Mouse (Mus musculus) kidney, postnatal 25 days (tissue): ENCODE data around the gene Cbfa2t3.

Experiments
- DNase-seq, 2 experiments: peaks; one replicate each; pipeline ENCODE4 v3.0.0; 2021; ENCODE audit warnings: mixed read lengths in 2 of 2

Gene Cbfa2t3

GRCm38 (mm10) chr8:122699005-122699492 lies at the start of gene Cbfa2t3:
TSS of gene Cbfa2t3 (minus strand) at chr8:122699109.
- DNase-seq = peak; percentile 38 to 66

- DNase-seq = no peak
These were observed 48.9 kb upstream of the Cbfa2t3 start for GRCm38 (mm10) chr8:122747825-122748224.

- no peak for DNase-seq
These were observed 47.5 kb upstream of the Cbfa2t3 start for GRCm38 (mm10) chr8:122746439-122746838.

- no peak for DNase-seq
These were observed 46.9 kb upstream of the Cbfa2t3 start for GRCm38 (mm10) chr8:122745750-122746275.

- DNase-seq = no peak
These were observed 46.3 kb upstream of the Cbfa2t3 start for GRCm38 (mm10) chr8:122745022-122745749.

- no peak for DNase-seq
These were observed 43.6 kb upstream of the Cbfa2t3 start for GRCm38 (mm10) chr8:122742471-122742870.

GRCm38 (mm10) chr8:122739102-122739725 lies 40.3 kb upstream of the Cbfa2t3 start:
- no peak for DNase-seq

GRCm38 (mm10) chr8:122737886-122738285 lies 39.0 kb upstream of the Cbfa2t3 start:
- DNase-seq = no peak

GRCm38 (mm10) chr8:122737071-122737470 lies 38.2 kb upstream of the Cbfa2t3 start:
- DNase-seq = no peak

GRCm38 (mm10) chr8:122736623-122737022 lies 37.7 kb upstream of the Cbfa2t3 start:
- no peak for DNase-seq

- DNase-seq = no peak
These were observed 36.9 kb upstream of the Cbfa2t3 start for GRCm38 (mm10) chr8:122735542-122736473.

GRCm38 (mm10) chr8:122735110-122735509 lies 36.2 kb upstream of the Cbfa2t3 start:
- DNase-seq = no peak

- no peak for DNase-seq
These were observed 29.7 kb upstream of the Cbfa2t3 start for GRCm38 (mm10) chr8:122728630-122729029.

- no peak for DNase-seq
These were observed 28.5 kb upstream of the Cbfa2t3 start for GRCm38 (mm10) chr8:122727412-122727811.

GRCm38 (mm10) chr8:122726789-122727188 lies 27.9 kb upstream of the Cbfa2t3 start:
- no peak for DNase-seq

GRCm38 (mm10) chr8:122725187-122725586 lies 26.3 kb upstream of the Cbfa2t3 start:
- no peak for DNase-seq

GRCm38 (mm10) chr8:122720811-122721640 lies 22.1 kb upstream of the Cbfa2t3 start:
- peak; percentile 31 to 55 for DNase-seq

GRCm38 (mm10) chr8:122720070-122720729 lies 21.3 kb upstream of the Cbfa2t3 start:
- DNase-seq = peak in 1 of 2 experiments; percentile 33

- peak in 1 of 2 experiments; percentile 13 for DNase-seq
These were observed 20.7 kb upstream of the Cbfa2t3 start for GRCm38 (mm10) chr8:122719500-122720065.

GRCm38 (mm10) chr8:122718711-122719499 lies 20.0 kb upstream of the Cbfa2t3 start:
- DNase-seq = peak; percentile 36 to 65
